Mouse (Mus musculus): Measurements from ENCODE around the gene 5830473C10Rik. TPM values are rescaled to one million over a fixed set of nuclear protein-coding genes. Genes with fewer than 3 reads are reported as not detected.

The 5830473C10Rik gene
- not detected in 2 replicates for polyA plus RNA-seq (2016; fragmentation: Nextera tagmentation; extraction: Ambion mirVana)

- H3K36me3 ChIP-seq (replicated peaks) = no peaks in the 10 kb centered on the region
- H3K4me3 ChIP-seq (replicated peaks) = no peak within 1 kb of the TSS
Observed at GRCm38 (mm10) chr5:90560743-90561142, at the start of gene 5830473C10Rik. TSS of gene 5830473C10Rik (plus strand) at chr5:90561107.

GRCm38 (mm10) chr5:90512288-90512955 is 48.5 kb upstream of the 5830473C10Rik start:
- no peaks in the 10 kb centered on the region for H3K9me3 ChIP-seq
- no peak overlapping the region for H3K4me2 ChIP-seq
- H3K4me1 ChIP-seq = no peaks in the 10 kb centered on the region
- H3K27ac ChIP-seq = no peak overlapping the region
- no peaks in the 10 kb centered on the region for H3K36me3 ChIP-seq (replicated peaks)
- H3K9ac ChIP-seq = no peak overlapping the region
- no peak overlapping the region for H3K4me3 ChIP-seq (replicated peaks)
- WGBS = 85% methylated on average over 6 of the region's 6 CpGs
- H3K27me3 ChIP-seq = no peaks in the 10 kb centered on the region
- no peak for ATAC-seq (ENCODE audit: low FRiP score)

More at GRCm38 (mm10) chr5:90560743-90561142, at the start of gene 5830473C10Rik:
- no peak for ATAC-seq (ENCODE audit: low FRiP score)
- H3K4me1 ChIP-seq = no peaks in the 10 kb centered on the region
- H3K27me3 ChIP-seq = no peaks in the 10 kb centered on the region
- WGBS = 85% methylated on average over 6 of the region's 6 CpGs
- no peak within 1 kb of the TSS for H3K4me2 ChIP-seq
- H3K9ac ChIP-seq = no peak within 1 kb of the TSS
- no peak within 1 kb of the TSS for H3K27ac ChIP-seq
- H3K9me3 ChIP-seq = no peaks in the 10 kb centered on the region

- Histone ChIP-seq H3K4me3 (replicated peaks) (no peak overlapping the region), H3K36me3 (replicated peaks) (no peaks in the 10 kb centered on the region), H3K9me3 (no peaks in the 10 kb centered on the region), H3K27me3 (no peaks in the 10 kb centered on the region), H3K9ac (no peak overlapping the region), H3K27ac (no peak overlapping the region), H3K4me1 (no peaks in the 10 kb centered on the region), H3K4me2 (no peak overlapping the region)
- ATAC-seq (ENCODE audit: low FRiP score) = no peak
- 89% methylated on average over 6 of the region's 6 CpGs for WGBS
Observed at GRCm38 (mm10) chr5:90515561-90515960, 45.3 kb upstream of the 5830473C10Rik start.

GRCm38 (mm10) chr5:90518356-90519100 is 42.4 kb upstream of the 5830473C10Rik start, which contains the start of gene Afm:
TSS of gene Afm (plus strand) at chr5:90518932.
- 85% methylated on average over 6 of the region's 6 CpGs for whole genome bisulfite sequencing
- ATAC-seq (ENCODE audit: low FRiP score) = no peak
- Histone ChIP-seq H3K4me1 (no peaks in the 10 kb centered on the region), H3K27ac (no peak within 1 kb of the TSS), H3K4me2 (no peak within 1 kb of the TSS), H3K36me3 (replicated peaks) (no peaks in the 10 kb centered on the region), H3K9ac (no peak within 1 kb of the TSS), H3K4me3 (replicated peaks) (no peak within 1 kb of the TSS), H3K9me3 (no peaks in the 10 kb centered on the region), H3K27me3 (no peaks in the 10 kb centered on the region)

- Histone ChIP-seq H3K9ac (no peak overlapping the region), H3K4me1 (no peaks in the 10 kb centered on the region), H3K4me2 (no peak overlapping the region), H3K4me3 (replicated peaks) (no peak overlapping the region), H3K9me3 (no peaks in the 10 kb centered on the region), H3K36me3 (replicated peaks) (no peaks in the 10 kb centered on the region), H3K27ac (no peak overlapping the region), H3K27me3 (no peaks in the 10 kb centered on the region)
- ATAC-seq (ENCODE audit: low FRiP score) = no peak
- 92% methylated on average over 8 of the region's 8 CpGs for WGBS
Observed at GRCm38 (mm10) chr5:90551191-90551590, 9.7 kb upstream of the 5830473C10Rik start.

- Histone ChIP-seq H3K36me3 (replicated peaks) (no peaks in the 10 kb centered on the region), H3K9ac (no peak overlapping the region), H3K9me3 (no peaks in the 10 kb centered on the region), H3K4me1 (no peaks in the 10 kb centered on the region), H3K27me3 (no peaks in the 10 kb centered on the region), H3K4me3 (replicated peaks) (no peak overlapping the region), H3K27ac (no peak overlapping the region), H3K4me2 (no peak overlapping the region)
- ATAC-seq (ENCODE audit: low FRiP score) = no peak
- 82% methylated on average over 3 of the region's 3 CpGs for WGBS
Observed at GRCm38 (mm10) chr5:90556052-90556451, 4.9 kb upstream of the 5830473C10Rik start.

- Histone ChIP-seq H3K9ac (no peak overlapping the region), H3K27me3 (no peaks in the 10 kb centered on the region), H3K4me3 (replicated peaks) (no peak overlapping the region), H3K36me3 (replicated peaks) (no peaks in the 10 kb centered on the region), H3K9me3 (no peaks in the 10 kb centered on the region), H3K4me1 (no peaks in the 10 kb centered on the region), H3K4me2 (no peak overlapping the region), H3K27ac (no peak overlapping the region)
- no peak for ATAC-seq (ENCODE audit: low FRiP score)
- 91% methylated on average over 11 of the region's 11 CpGs for WGBS
Observed at GRCm38 (mm10) chr5:90561721-90562275, 891 bp downstream of the 5830473C10Rik start.

GRCm38 (mm10) chr5:90562880-90563279 is 2.0 kb downstream of the 5830473C10Rik start:
- ATAC-seq (ENCODE audit: low FRiP score) = no peak
- 78% methylated on average over 4 of the region's 4 CpGs for WGBS
- Histone ChIP-seq H3K9ac (no peak overlapping the region), H3K9me3 (no peaks in the 10 kb centered on the region), H3K27me3 (no peaks in the 10 kb centered on the region), H3K27ac (no peak overlapping the region), H3K4me3 (replicated peaks) (no peak overlapping the region), H3K4me2 (no peak overlapping the region), H3K4me1 (no peaks in the 10 kb centered on the region), H3K36me3 (replicated peaks) (no peaks in the 10 kb centered on the region)

- H3K27ac ChIP-seq = no peak overlapping the region
- no peaks in the 10 kb centered on the region for H3K27me3 ChIP-seq
- H3K4me3 ChIP-seq (replicated peaks) = no peak overlapping the region
- no peak for ATAC-seq (ENCODE audit: low FRiP score)
- H3K9me3 ChIP-seq = no peaks in the 10 kb centered on the region
- no peak overlapping the region for H3K9ac ChIP-seq
- H3K4me1 ChIP-seq = no peaks in the 10 kb centered on the region
- no peak overlapping the region for H3K4me2 ChIP-seq
- 84% methylated on average over 4 of the region's 4 CpGs for WGBS
- H3K36me3 ChIP-seq (replicated peaks) = no peaks in the 10 kb centered on the region
Observed at GRCm38 (mm10) chr5:90564161-90564560, 3.3 kb downstream of the 5830473C10Rik start.

- Histone ChIP-seq H3K4me1 (no peaks in the 10 kb centered on the region), H3K9me3 (no peaks in the 10 kb centered on the region), H3K4me2 (no peak overlapping the region), H3K27me3 (no peaks in the 10 kb centered on the region), H3K36me3 (replicated peaks) (no peaks in the 10 kb centered on the region), H3K4me3 (replicated peaks) (no peak overlapping the region), H3K27ac (no peak overlapping the region), H3K9ac (no peak overlapping the region)
- ATAC-seq (ENCODE audit: low FRiP score) = no peak
- 82% methylated on average over 6 of the region's 6 CpGs for WGBS
Observed at GRCm38 (mm10) chr5:90565205-90565604, 4.3 kb downstream of the 5830473C10Rik start.

GRCm38 (mm10) chr5:90567788-90568187 is 6.9 kb downstream of the 5830473C10Rik start:
- Histone ChIP-seq H3K36me3 (replicated peaks) (no peaks in the 10 kb centered on the region), H3K27me3 (no peaks in the 10 kb centered on the region), H3K9ac (no peak overlapping the region), H3K27ac (no peak overlapping the region), H3K9me3 (no peaks in the 10 kb centered on the region), H3K4me2 (no peak overlapping the region), H3K4me1 (no peaks in the 10 kb centered on the region), H3K4me3 (replicated peaks) (no peak overlapping the region)
- WGBS = 83% methylated on average over 5 of the region's 5 CpGs
- ATAC-seq (ENCODE audit: low FRiP score) = no peak

GRCm38 (mm10) chr5:90568338-90568737 is 7.4 kb downstream of the 5830473C10Rik start:
- no peak for ATAC-seq (ENCODE audit: low FRiP score)
- H3K27ac ChIP-seq = no peak overlapping the region
- no peaks in the 10 kb centered on the region for H3K9me3 ChIP-seq
- no peak overlapping the region for H3K4me3 ChIP-seq (replicated peaks)
- no peak overlapping the region for H3K4me2 ChIP-seq
- H3K36me3 ChIP-seq (replicated peaks) = no peaks in the 10 kb centered on the region
- no peaks in the 10 kb centered on the region for H3K27me3 ChIP-seq
- no peaks in the 10 kb centered on the region for H3K4me1 ChIP-seq
- no peak overlapping the region for H3K9ac ChIP-seq
